Comparison of ENCODE assay signal across 23 mouse cellular contexts in the genomic region with DNA sequence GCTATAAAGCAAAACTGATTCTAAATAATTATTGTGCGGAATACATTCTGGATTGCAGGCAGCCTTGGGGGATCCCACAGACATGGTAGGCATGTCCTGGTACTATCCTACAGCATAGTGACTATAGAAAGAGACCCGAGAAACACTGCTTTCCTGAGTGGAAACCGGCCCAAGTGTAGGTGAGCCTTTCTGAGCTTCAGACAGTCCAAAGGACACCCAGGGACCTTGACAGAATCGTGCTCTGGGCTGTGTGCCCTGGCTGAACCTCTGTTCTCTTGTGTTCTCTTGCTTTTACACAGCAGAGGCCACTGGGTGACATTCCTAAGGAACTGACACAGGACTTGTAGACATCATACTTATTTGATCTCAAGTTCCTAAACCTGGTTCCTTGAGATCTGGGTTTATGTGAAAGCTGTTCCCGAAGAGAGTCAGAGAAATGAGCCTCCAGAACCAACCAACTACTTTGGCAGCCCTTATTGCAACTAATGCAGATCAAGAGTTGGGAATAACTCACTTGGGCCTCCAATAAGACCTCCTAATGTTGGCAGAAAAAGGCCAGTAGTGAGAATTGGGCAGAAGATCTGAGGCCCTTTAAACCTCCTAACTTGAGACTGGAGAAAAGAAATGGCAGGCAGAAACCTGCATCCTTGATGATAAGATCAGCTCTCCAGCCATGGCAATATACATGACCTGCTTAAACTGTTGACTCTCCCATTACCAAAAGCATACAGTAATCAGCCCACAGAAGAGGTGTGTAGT.
A peak's percentile ranks its signal among the peaks of the same experiment; 100 is the strongest.
DNase-seq lines count a peak whose midpoint lies in the region; ATAC-seq lines count a peak whose summit lies in the region.
"Had no signal": no experiment of that assay in that cellular context is flagged by ENCODE, and none has a peak within 500 bp of the region (broad histone marks: within the 10 kb centered on the region; RNA-seq: fewer than 3 reads in every experiment).

No protein-coding gene starts in this region.

- WGBS in heart, embryonic 10.5 days, result 93% methylated on average over 5 of the region's 5 CpGs
- WGBS in heart, embryonic 12.5 days, result 86% methylated on average over 5 of the region's 5 CpGs
- WGBS in midbrain, embryonic 11.5 days, result 93% methylated on average over 5 of the region's 5 CpGs
- WGBS in midbrain, embryonic 14.5 days, result 96% methylated on average over 5 of the region's 5 CpGs

- no peaks in the 10 kb centered on the region for H3K4me1 ChIP-seq in heart, embryonic 10.5 days
- H3K4me1 ChIP-seq in heart, embryonic 12.5 days (replicated peaks), result no peaks in the 10 kb centered on the region
- H3K4me1 ChIP-seq in midbrain, embryonic 11.5 days (ENCODE audit: control insufficient read depth, insufficient read depth, low read length), result no peaks in the 10 kb centered on the region; the same call in 1 of the 2 replicates
- no peaks in the 10 kb centered on the region for H3K4me1 ChIP-seq in midbrain, embryonic 14.5 days (ENCODE audit: control insufficient read depth, insufficient read depth, low read length)

- H3K9ac ChIP-seq in heart, embryonic 12.5 days, result no peak overlapping the region
- no peak overlapping the region for H3K9ac ChIP-seq in midbrain, embryonic 11.5 days (ENCODE audit: low read length)
- H3K9ac ChIP-seq in midbrain, embryonic 14.5 days (replicated peaks; ENCODE audit: low read length), result no peak overlapping the region
- H3K9ac ChIP-seq: embryonic facial prominence, embryonic 12.5 days; forebrain, embryonic 13.5 days; forebrain, embryonic 15.5 days; forebrain, postnatal 0 days had no signal

- no peaks in the 10 kb centered on the region for H3K9me3 ChIP-seq in heart, embryonic 10.5 days
- H3K9me3 ChIP-seq in heart, embryonic 12.5 days (replicated peaks), result no peaks in the 10 kb centered on the region
- no peaks in the 10 kb centered on the region for H3K9me3 ChIP-seq in midbrain, embryonic 11.5 days (ENCODE audit: control insufficient read depth, low read length)
- no peaks in the 10 kb centered on the region for H3K9me3 ChIP-seq in midbrain, embryonic 14.5 days (ENCODE audit: control insufficient read depth, low read length)
- H3K9me3 ChIP-seq: embryonic facial prominence, embryonic 10.5 days; embryonic facial prominence, embryonic 12.5 days; forebrain, embryonic 13.5 days; forebrain, embryonic 15.5 days; G1E had no signal

- H3K27me3 ChIP-seq in heart, embryonic 10.5 days (ENCODE audit: insufficient read depth, poor library complexity, severe bottlenecking), result no peaks in the 10 kb centered on the region
- H3K27me3 ChIP-seq in heart, embryonic 12.5 days (replicated peaks), result no peaks in the 10 kb centered on the region
- H3K27me3 ChIP-seq in midbrain, embryonic 11.5 days (ENCODE audit: control insufficient read depth, insufficient read depth, low read length), result no peaks in the 10 kb centered on the region
- no peaks in the 10 kb centered on the region for H3K27me3 ChIP-seq in midbrain, embryonic 14.5 days (ENCODE audit: control insufficient read depth, insufficient read depth, low read length)
- H3K27me3 ChIP-seq: CH12.LX; embryonic facial prominence, embryonic 12.5 days; forebrain, embryonic 13.5 days; forebrain, embryonic 15.5 days; Patski had no signal

- H3K4me3 ChIP-seq in heart, embryonic 10.5 days, result no peak overlapping the region
- H3K4me3 ChIP-seq in heart, embryonic 12.5 days, result no peak overlapping the region
- no peak overlapping the region for H3K4me3 ChIP-seq in midbrain, embryonic 11.5 days (ENCODE audit: low read depth, low read length)
- no peak overlapping the region for H3K4me3 ChIP-seq in midbrain, embryonic 14.5 days (replicated peaks; ENCODE audit: low read depth, low read length)
- H3K4me3 ChIP-seq: embryonic facial prominence, embryonic 10.5 days; embryonic facial prominence, embryonic 12.5 days; forebrain, embryonic 13.5 days; forebrain, embryonic 15.5 days had no signal

- H3K27ac ChIP-seq in heart, embryonic 10.5 days, result no peak overlapping the region
- H3K27ac ChIP-seq in heart, embryonic 12.5 days (ENCODE audit: poor library complexity, severe bottlenecking), result no peak overlapping the region
- H3K27ac ChIP-seq in midbrain, embryonic 11.5 days (ENCODE audit: low read depth, low read length), result no peak overlapping the region
- no peak overlapping the region for H3K27ac ChIP-seq in midbrain, embryonic 14.5 days (replicated peaks; ENCODE audit: low read depth, low read length)
- H3K27ac ChIP-seq: embryonic facial prominence, embryonic 10.5 days; embryonic facial prominence, embryonic 12.5 days; forebrain, embryonic 13.5 days; forebrain, embryonic 15.5 days had no signal

- peaks cover 39% of the 10 kb centered on the region for H3K36me3 ChIP-seq in heart, embryonic 10.5 days
- H3K36me3 ChIP-seq in heart, embryonic 12.5 days, result peaks cover 47% of the 10 kb centered on the region
- 0 out of 2 replicates have a peak, but pooled peaks cover 2% of the 10 kb centered on the region for H3K36me3 ChIP-seq in midbrain, embryonic 11.5 days (ENCODE audit: control insufficient read depth, insufficient read depth, low read length)
- peaks cover 11% of the 10 kb centered on the region for H3K36me3 ChIP-seq in midbrain, embryonic 14.5 days (ENCODE audit: control insufficient read depth, insufficient read depth, low read length)

- no peak for ATAC-seq in heart, embryonic 12.5 days (ENCODE audit: insufficient number of reproducible peaks, low FRiP score)
- ATAC-seq in midbrain, embryonic 11.5 days (ENCODE audit: low FRiP score), result no peak
- ATAC-seq in midbrain, embryonic 14.5 days (ENCODE audit: low FRiP score, low TSS enrichment), result no peak
- ATAC-seq: activated CD4-positive, CD25-positive, alpha-beta regulatory T cell, adult 4 months; CD4-positive, CD25-positive, alpha-beta regulatory T cell, adult 4 months; forebrain, embryonic 13.5 days; forebrain, embryonic 15.5 days; forebrain, postnatal 0 days; Patski had no signal

- peak; percentile 12 for DNase-seq in adrenal gland, adult 2 months
- DNase-seq in adrenal gland, postnatal 14 days, result no peak
- DNase-seq in heart, embryonic 10.5 days (ENCODE audit: low spot score), result peak; percentile 66
- peak; percentile 75 for DNase-seq in midbrain, embryonic 11.5 days (ENCODE audit: low spot score, missing footprints)
- no peak for DNase-seq in midbrain, embryonic 14.5 days
- DNase-seq: adrenal gland, postnatal 10 days; B cell, adult 2 months; cerebellum, adult 11-12 months; cerebellum, adult 2 months; cerebellum, adult 9-10 months; cerebellum, postnatal 10 days; cerebellum, postnatal 25 days; forebrain, postnatal 0 days had no signal

- no peak overlapping the region for H3K4me2 ChIP-seq in heart, embryonic 12.5 days
- no peak overlapping the region for H3K4me2 ChIP-seq in midbrain, embryonic 11.5 days
- H3K4me2 ChIP-seq in midbrain, embryonic 14.5 days (ENCODE audit: low read length), result no peak overlapping the region
- H3K4me2 ChIP-seq: embryonic facial prominence, embryonic 12.5 days; forebrain, embryonic 13.5 days; forebrain, embryonic 15.5 days had no signal

Comparison
In these comparisons a context has a peak if more than half of its experiments do, and no peak if none do; other contexts are left out.
1. DNase-seq: peak in adrenal gland, adult 2 months (single experiment), heart, embryonic 10.5 days (single experiment) and midbrain, embryonic 11.5 days (single experiment); none in adrenal gland, postnatal 14 days (single experiment) and midbrain, embryonic 14.5 days (single experiment).